8 mouse cellular contexts compared by ENCODE assay signal in the genomic region with DNA sequence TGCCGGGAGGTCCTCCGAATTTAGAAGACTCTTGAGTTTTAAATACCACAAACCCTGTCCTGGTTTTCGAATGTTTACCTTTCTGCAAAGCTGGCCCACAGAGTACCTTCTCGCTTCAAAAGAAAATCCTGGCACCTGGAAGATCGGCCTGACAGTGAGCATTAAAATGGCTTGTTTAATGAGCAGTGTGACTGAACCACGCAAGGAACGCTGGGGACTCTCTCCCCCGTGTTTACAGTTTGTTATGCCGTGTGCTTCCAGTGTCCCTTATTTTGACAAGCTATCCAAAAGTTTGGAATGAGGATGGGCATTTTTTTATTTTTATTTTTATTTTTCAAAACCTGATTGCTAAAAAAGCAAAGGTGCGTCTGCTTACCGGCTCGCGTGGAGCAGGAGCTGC.
A peak's percentile ranks its signal among the peaks of the same experiment; 100 is the strongest.
DNase-seq lines count a peak whose midpoint lies in the region; ATAC-seq and TF ChIP-seq lines count a peak whose summit lies in the region.

No protein-coding gene starts in this region.

- H3K79me2 ChIP-seq in heart, adult 2 months (replicated peaks; ENCODE audit: control insufficient read depth, insufficient read depth, low read length), result no peaks in the 10 kb centered on the region

- no peak for TF ChIP-seq POLR2A in heart, adult 2 months (IDR thresholded peaks at IDR 0.05; ENCODE audit: insufficient read depth, low read depth, low read length)

- 39% methylated on average over 13 of the region's 13 CpGs for WGBS in heart, adult 2 months
- 40% methylated on average over 13 of the region's 13 CpGs for WGBS in hindbrain, embryonic 12.5 days
- WGBS in midbrain, embryonic 10.5 days, result 52% methylated on average over 13 of the region's 13 CpGs

- H3K9me3 ChIP-seq in ES-E14 (ENCODE audit: control insufficient read depth, insufficient read depth, low read depth, low read length), result no peaks in the 10 kb centered on the region
- no peaks in the 10 kb centered on the region for H3K9me3 ChIP-seq in hindbrain, embryonic 12.5 days (replicated peaks)
- no peaks in the 10 kb centered on the region for H3K9me3 ChIP-seq in midbrain, embryonic 10.5 days (replicated peaks)

- in situ Hi-C loops in ES-E14 (cut with MboI; ENCODE audit: low sequenced_read_pairs in 2 of 2, unreplicated experiment in 2 of 2), result loop anchor here (10.0 to 25.0 kb wide), 3 partner anchors 61 to 401 kb away; no protein-coding TSS in a partner anchor

- peak overlapping the region; percentile 59 for H3K4me2 ChIP-seq in hindbrain, embryonic 12.5 days (replicated peaks)

- DNase-seq in heart, adult 2 months, result no peak
- DNase-seq in heart, postnatal 25 days (ENCODE audit: low spot score), result no peak
- DNase-seq in ES-E14 (ENCODE audit: low read depth, low spot score), result no peak
- DNase-seq in midbrain, embryonic 10.5 days (ENCODE audit: low spot score), result no peak
- DNase-seq in frontal cortex, postnatal 36 days (ENCODE audit: low spot score in 2 of 2), result no peak
- no peak for DNase-seq in adrenal gland, adult (ENCODE audit: inconsistent age in 2 of 2, low spot score in 1 of 2)
- no peak for DNase-seq in embryo, embryonic 10 days (ENCODE audit: low spot score)

- H3K27me3 ChIP-seq in heart, adult 2 months (ENCODE audit: control insufficient read depth, insufficient read depth, low read length), result no peaks in the 10 kb centered on the region
- peaks cover 9% of the 10 kb centered on the region for H3K27me3 ChIP-seq in hindbrain, embryonic 12.5 days
- H3K27me3 ChIP-seq in midbrain, embryonic 10.5 days (ENCODE audit: low read depth, poor library complexity, severe bottlenecking), result peaks cover 46% of the 10 kb centered on the region

- peak overlapping the region; percentile 18; the same call in 1 of the 2 replicates for H3K4me3 ChIP-seq in heart, adult 2 months
- H3K4me3 ChIP-seq in ES-E14 (ENCODE audit: insufficient read depth in 1 of 2, low read depth in 1 of 2, low read length in 2 of 2, poor library complexity in 1 of 2, severe bottlenecking in 1 of 2), result peak overlapping the region in 1 of 2 experiments; percentile 53; a peak in 2 of 4 replicates
- peak overlapping the region; percentile 21 for H3K4me3 ChIP-seq in hindbrain, embryonic 12.5 days
- peak overlapping the region; percentile 46 for H3K4me3 ChIP-seq in midbrain, embryonic 10.5 days

- no peaks in the 10 kb centered on the region for H3K36me3 ChIP-seq in heart, adult 2 months (ENCODE audit: control insufficient read depth, insufficient read depth, low read length)
- H3K36me3 ChIP-seq in ES-E14 (ENCODE audit: control insufficient read depth, insufficient read depth, low read length, poor library complexity, severe bottlenecking), result no peaks in the 10 kb centered on the region
- no peaks in the 10 kb centered on the region for H3K36me3 ChIP-seq in hindbrain, embryonic 12.5 days
- no peaks in the 10 kb centered on the region for H3K36me3 ChIP-seq in midbrain, embryonic 10.5 days

- TF ChIP-seq CTCF in heart, adult 2 months (IDR thresholded peaks at IDR 0.05), result no peak

- no peak overlapping the region for H3K9ac ChIP-seq in heart, adult 2 months (ENCODE audit: low read depth, low read length)
- peak overlapping the region; percentile 52; the same call in 1 of the 2 replicates for H3K9ac ChIP-seq in ES-E14 (ENCODE audit: insufficient read depth, low read depth, low read length, poor library complexity, severe bottlenecking)
- H3K9ac ChIP-seq in hindbrain, embryonic 12.5 days, result peak overlapping the region; percentile 23; the same call in 1 of the 2 replicates

- intact Hi-C loops in heart, adult 2 months (cut with DNase I), result loop anchor here (5.0 to 10.0 kb wide), 2 partner anchors 61 to 833 kb away; no protein-coding TSS in a partner anchor
- intact Hi-C loops in heart, postnatal 25 days (cut with DNase I), result no loop called here

- no peak for ATAC-seq in hindbrain, embryonic 12.5 days (ENCODE audit: low FRiP score)

- no peaks in the 10 kb centered on the region; the same call in 1 of the 2 replicates for H3K4me1 ChIP-seq in heart, adult 2 months (ENCODE audit: control insufficient read depth, insufficient read depth, low read length)
- peaks cover 7 to 19% of the 10 kb centered on the region in 2 experiments; a peak in 3 of 4 replicates for H3K4me1 ChIP-seq in ES-E14 (ENCODE audit: control insufficient read depth in 2 of 2, insufficient read depth in 2 of 2, low read length in 2 of 2, poor library complexity in 1 of 2)
- H3K4me1 ChIP-seq in hindbrain, embryonic 12.5 days, result no peaks in the 10 kb centered on the region; the same call in 1 of the 2 replicates
- peaks cover 9% of the 10 kb centered on the region; the same call in 1 of the 2 replicates for H3K4me1 ChIP-seq in midbrain, embryonic 10.5 days

- H3K27ac ChIP-seq in heart, adult 2 months, result no peak overlapping the region
- no peak overlapping the region; the same call in 1 of the 2 replicates for H3K27ac ChIP-seq in ES-E14 (ENCODE audit: insufficient read depth, low read depth, low read length, poor library complexity, severe bottlenecking)
- H3K27ac ChIP-seq in hindbrain, embryonic 12.5 days, result no peak overlapping the region
- no peak overlapping the region for H3K27ac ChIP-seq in midbrain, embryonic 10.5 days (replicated peaks)

- TF ChIP-seq EP300 in heart, adult 2 months (IDR thresholded peaks at IDR 0.05; ENCODE audit: insufficient read depth, low read depth, low read length), result no peak

TF ChIP-seq in ES-E14, 5 proteins besides CTCF, POLR2A, EP300 and RAD21:
- no peak for TF ChIP-seq CHD2 (IDR thresholded peaks at IDR 0.05; ENCODE audit: low read depth, low read length)
- TF ChIP-seq ZC3H11A (IDR thresholded peaks at IDR 0.05; ENCODE audit: borderline replicate concordance, low read depth, low read length), result no peak
- no peak for TF ChIP-seq ZNF384 (IDR thresholded peaks at IDR 0.05; ENCODE audit: low read depth, low read length)
- TF ChIP-seq MAFK (IDR thresholded peaks at IDR 0.05; ENCODE audit: insufficient read depth, low read depth, low read length), result no peak
- TF ChIP-seq HCFC1 (IDR thresholded peaks at IDR 0.05; ENCODE audit: borderline replicate concordance, insufficient read depth, low read length), result no peak
